Mouse (Mus musculus) heart, adult 2 months (tissue): ENCODE results near the gene Fcho2.

Experiments used
- CTCF ChIP-seq: fragments of 200-600 bp; IDR thresholded peaks from 2 replicates; pipeline ENCODE4 v1.8.1; 2022; ENCODE audit warnings: antibody characterized with exemption, mild to moderate bottlenecking, moderate library complexity
- POLR2A ChIP-seq: fragments of 200-500 bp; IDR thresholded peaks from 2 replicates; pipeline ENCODE4 v1.6.1; 2011; ENCODE audit warnings: mild to moderate bottlenecking, low read depth, low read length, control low read depth; ENCODE audit not compliant: insufficient read depth

GRCm38 (mm10) chr13:98695546-98695945 lies 119.7 kb downstream of the Fcho2 start:
- TF ChIP-seq CTCF (no peak), POLR2A (no peak)
